Mouse (Mus musculus): ENCODE measurements around the gene Slc48a1. TPM values are rescaled to one million over a fixed set of nuclear protein-coding genes. Genes with fewer than 3 reads are reported as not detected.

Gene Slc48a1
- 28.7 and 32.2 TPM in 2 replicates for polyA plus RNA-seq (2016; fragmentation: Nextera tagmentation; extraction: Ambion mirVana)

DNA sequence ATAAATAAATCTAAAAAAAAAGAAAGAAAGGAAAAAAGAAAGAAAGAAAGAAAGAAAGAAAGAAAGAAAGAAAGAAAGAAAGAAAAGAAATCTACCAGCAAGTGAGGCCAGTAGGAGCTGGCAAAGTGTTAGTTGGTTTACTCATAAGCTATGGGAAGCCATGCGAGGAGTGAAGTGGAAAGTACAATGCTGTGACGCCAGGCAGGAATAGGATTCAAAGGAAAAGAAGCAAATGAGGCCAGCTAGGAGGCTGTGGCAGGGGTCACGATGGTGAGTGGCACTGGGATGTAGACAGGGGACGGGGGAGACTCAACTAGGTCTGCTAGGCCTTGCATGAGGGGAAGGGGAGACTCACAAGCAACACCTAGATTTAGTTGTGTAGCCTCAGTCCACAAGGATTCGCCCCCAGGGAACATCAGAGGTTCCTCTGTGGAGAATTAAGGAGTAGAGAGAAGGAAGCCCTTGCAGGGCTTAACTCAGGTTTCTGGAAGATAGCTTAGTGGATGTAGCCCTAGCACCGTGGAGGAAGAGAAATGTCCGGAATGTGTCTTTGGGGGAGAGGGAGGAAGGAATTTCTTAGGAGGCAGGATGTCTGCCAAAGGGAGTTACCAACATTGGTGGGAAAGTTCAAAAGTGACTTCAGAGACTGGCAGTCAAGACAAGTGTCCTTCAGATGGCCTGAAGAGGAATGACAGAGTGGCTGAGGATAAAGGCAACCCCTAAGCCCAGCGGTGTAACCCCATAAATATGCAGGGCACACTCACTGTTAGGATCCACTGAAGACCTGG is at the start of gene Slc48a1:
Slc48a1 (plus strand) TSS at position 210 of the 788 bp plus-strand sequence.
- WGBS = 77% methylated on average over 8 of the region's 8 CpGs
- Histone ChIP-seq H3K36me3 (replicated peaks) (no peaks in the 10 kb centered on the region), H3K27me3 (ENCODE audit: poor library complexity, severe bottlenecking) (peaks cover 55% of the 10 kb centered on the region), H3K4me1 (peaks cover 43% of the 10 kb centered on the region), H3K4me3 (no peak within 1 kb of the TSS), H3K27ac (no peak within 1 kb of the TSS), H3K9me3 (no peaks in the 10 kb centered on the region)
- no peak for DNase-seq (ENCODE audit: extremely low spot score, low spot score)

DNA sequence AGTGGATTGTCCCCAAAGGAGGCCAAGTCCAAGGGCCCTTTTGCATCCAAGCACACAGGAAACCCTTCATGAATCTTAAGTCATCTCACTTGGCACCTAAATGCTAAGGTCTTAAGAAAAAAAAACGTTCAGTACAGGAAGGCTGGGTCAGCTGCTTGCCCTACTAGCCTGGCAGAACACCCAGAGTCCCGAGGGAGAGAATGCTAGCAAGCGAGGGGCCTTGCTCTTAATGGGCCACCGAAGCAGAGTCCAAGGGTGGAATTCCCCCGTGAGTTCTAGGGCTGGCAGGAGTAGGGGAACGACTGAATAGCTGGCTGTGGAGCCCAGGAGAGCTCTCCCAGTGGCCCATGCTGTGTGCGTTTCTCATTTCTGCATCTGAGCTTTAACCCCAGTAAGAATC is 49.5 kb upstream of the Slc48a1 start:
- Histone ChIP-seq H3K27ac (no peak overlapping the region), H3K9me3 (peaks cover 5% of the 10 kb centered on the region; the same call in 1 of the 2 replicates), H3K27me3 (ENCODE audit: poor library complexity, severe bottlenecking) (no peaks in the 10 kb centered on the region), H3K4me3 (no peak overlapping the region), H3K36me3 (replicated peaks) (no peaks in the 10 kb centered on the region), H3K4me1 (peaks cover 4% of the 10 kb centered on the region; the same call in 1 of the 2 replicates)
- no peak for DNase-seq (ENCODE audit: extremely low spot score, low spot score)
- 68% methylated on average over 7 of the region's 7 CpGs for WGBS

DNA sequence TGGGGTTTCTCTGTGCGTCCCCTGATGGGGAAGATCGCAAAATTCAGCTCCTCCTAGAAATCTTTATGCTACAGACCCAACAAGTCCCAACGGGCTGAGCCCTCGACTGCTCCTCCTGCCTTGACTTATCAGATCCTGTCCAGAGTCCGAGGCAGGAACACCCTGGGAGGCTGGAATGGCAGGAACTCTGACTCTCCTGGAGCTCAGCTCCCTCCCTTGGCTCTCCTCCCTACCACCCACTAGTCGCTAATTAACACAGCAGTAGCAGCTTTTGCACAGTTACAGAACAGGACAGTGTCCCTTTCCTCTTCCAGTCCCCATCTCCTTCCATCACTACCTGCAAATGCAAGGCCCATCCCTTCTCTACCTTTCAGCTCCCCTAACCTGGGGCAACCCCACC is 48.0 kb upstream of the Slc48a1 start:
- no peak overlapping the region for H3K27ac ChIP-seq
- H3K36me3 ChIP-seq (replicated peaks) = no peaks in the 10 kb centered on the region
- DNase-seq (ENCODE audit: extremely low spot score, low spot score) = no peak
- peaks cover 5% of the 10 kb centered on the region; the same call in 1 of the 2 replicates for H3K9me3 ChIP-seq
- H3K4me1 ChIP-seq = peaks cover 4% of the 10 kb centered on the region; the same call in 1 of the 2 replicates
- WGBS = 59% methylated on average over 6 of the region's 6 CpGs
- H3K4me3 ChIP-seq = no peak overlapping the region
- H3K27me3 ChIP-seq (ENCODE audit: poor library complexity, severe bottlenecking) = no peaks in the 10 kb centered on the region

DNA sequence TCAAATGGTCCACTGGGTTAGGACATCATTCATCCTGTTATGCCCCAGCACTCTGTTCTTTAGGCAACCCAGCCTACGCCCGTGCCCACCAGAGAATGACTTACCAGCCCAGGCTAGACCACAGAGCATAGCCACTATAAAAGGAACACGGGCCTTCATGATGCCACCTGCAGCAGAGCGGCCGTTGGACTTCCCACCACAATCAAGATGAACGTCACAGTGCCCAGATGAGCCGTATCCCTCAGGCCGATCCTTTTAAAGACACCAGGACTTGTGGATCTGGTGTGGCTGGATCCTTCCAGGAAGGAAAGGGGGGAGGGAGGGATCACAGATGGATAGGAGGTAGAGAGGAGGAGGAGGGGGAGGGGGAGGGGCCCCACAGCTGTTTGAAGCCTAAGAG is 47.2 kb upstream of the Slc48a1 start, which contains the start of gene Endou:
Endou (minus strand) TSS at position 229 of the 400 bp plus-strand sequence.
- no peaks in the 10 kb centered on the region for H3K36me3 ChIP-seq (replicated peaks)
- no peak within 1 kb of the TSS for H3K4me3 ChIP-seq
- 95% methylated on average over 8 of the region's 8 CpGs for WGBS
- no peaks in the 10 kb centered on the region for H3K27me3 ChIP-seq (ENCODE audit: poor library complexity, severe bottlenecking)
- no peak within 1 kb of the TSS for H3K27ac ChIP-seq
- H3K4me1 ChIP-seq = peaks cover 4% of the 10 kb centered on the region; the same call in 1 of the 2 replicates
- no peak for DNase-seq (ENCODE audit: extremely low spot score, low spot score)
- peaks cover 5% of the 10 kb centered on the region; the same call in 1 of the 2 replicates for H3K9me3 ChIP-seq

DNA sequence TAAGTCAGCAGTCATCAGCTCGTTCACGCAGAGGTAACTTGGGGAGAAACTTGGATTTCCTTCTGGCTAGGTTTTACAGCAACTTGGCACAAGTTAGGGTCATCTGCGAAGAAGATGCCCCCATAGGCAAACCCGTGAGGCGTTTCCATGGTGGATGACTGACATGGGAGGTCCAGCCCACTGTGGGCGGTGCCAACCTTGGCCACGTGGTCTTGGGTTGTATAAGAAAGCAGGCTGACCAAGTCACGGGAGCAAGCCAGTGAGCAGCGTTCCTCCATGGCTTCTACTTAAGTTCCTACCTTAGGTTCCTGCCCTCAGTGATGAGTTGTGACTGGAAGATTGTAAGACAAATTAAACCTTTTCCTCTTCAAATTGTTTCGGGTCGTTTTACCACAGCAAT is 46.3 kb upstream of the Slc48a1 start:
- Histone ChIP-seq H3K4me1 (peaks cover 4% of the 10 kb centered on the region; the same call in 1 of the 2 replicates), H3K27ac (no peak overlapping the region), H3K4me3 (no peak overlapping the region), H3K27me3 (ENCODE audit: poor library complexity, severe bottlenecking) (no peaks in the 10 kb centered on the region), H3K36me3 (replicated peaks) (no peaks in the 10 kb centered on the region), H3K9me3 (peaks cover 5% of the 10 kb centered on the region; the same call in 1 of the 2 replicates)
- no peak for DNase-seq (ENCODE audit: extremely low spot score, low spot score)
- 93% methylated on average over 11 of the region's 11 CpGs for WGBS

DNA sequence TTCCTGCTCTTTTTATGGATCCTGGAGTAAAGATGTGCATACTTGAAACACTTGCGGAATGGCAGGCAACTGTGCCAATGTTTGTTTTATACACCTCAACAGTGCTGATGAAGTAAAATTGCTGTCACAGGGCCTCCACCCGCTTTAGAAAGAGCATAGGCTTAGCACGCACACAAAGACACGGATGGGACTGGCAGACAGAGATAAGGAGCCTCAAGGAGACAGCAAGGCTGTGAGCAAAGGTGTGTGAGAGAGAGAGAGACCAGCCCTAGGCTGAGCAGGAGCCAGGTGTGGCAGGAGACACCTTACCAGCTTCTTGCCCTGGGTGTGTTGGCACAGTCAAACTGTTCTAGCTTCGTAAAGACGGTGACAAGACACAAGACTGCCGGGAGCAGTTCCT is 39.4 kb upstream of the Slc48a1 start:
- H3K27ac ChIP-seq = no peak overlapping the region
- H3K4me3 ChIP-seq = no peak overlapping the region
- peaks cover 10% of the 10 kb centered on the region for H3K4me1 ChIP-seq
- H3K36me3 ChIP-seq (replicated peaks) = no peaks in the 10 kb centered on the region
- WGBS = 95% methylated on average over 7 of the region's 7 CpGs
- H3K27me3 ChIP-seq (ENCODE audit: poor library complexity, severe bottlenecking) = no peaks in the 10 kb centered on the region
- DNase-seq (ENCODE audit: extremely low spot score, low spot score) = no peak
- no peaks in the 10 kb centered on the region for H3K9me3 ChIP-seq

DNA sequence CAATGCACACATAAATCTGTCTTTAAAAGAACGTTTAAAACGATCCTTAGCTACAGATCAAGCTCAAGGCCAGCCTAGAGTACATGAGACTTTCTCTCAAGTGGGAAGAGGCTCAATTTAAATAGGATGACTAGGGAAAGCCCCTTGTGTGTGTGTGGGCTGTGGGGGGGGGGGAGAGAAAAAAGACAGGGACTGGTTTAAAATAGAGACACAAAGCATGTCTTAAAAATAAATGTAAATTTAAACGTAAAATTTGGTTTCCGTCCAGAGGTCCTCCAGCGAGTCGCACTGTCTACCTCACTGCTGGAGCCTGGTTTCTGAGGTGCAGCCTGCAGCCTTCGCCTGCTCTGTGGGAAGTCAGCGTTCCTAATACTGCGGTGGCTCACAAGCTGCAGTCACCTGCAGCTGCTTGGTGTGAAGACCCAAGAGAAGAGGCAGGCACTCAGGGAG is 38.0 kb upstream of the Slc48a1 start:
- 92% methylated on average over 9 of the region's 9 CpGs for whole genome bisulfite sequencing
- H3K4me1 ChIP-seq = peaks cover 14% of the 10 kb centered on the region
- no peak for DNase-seq (ENCODE audit: extremely low spot score, low spot score)
- no peaks in the 10 kb centered on the region for H3K36me3 ChIP-seq (replicated peaks)
- H3K27me3 ChIP-seq (ENCODE audit: poor library complexity, severe bottlenecking) = no peaks in the 10 kb centered on the region
- H3K27ac ChIP-seq = no peak overlapping the region
- H3K9me3 ChIP-seq = no peaks in the 10 kb centered on the region
- no peak overlapping the region for H3K4me3 ChIP-seq

DNA sequence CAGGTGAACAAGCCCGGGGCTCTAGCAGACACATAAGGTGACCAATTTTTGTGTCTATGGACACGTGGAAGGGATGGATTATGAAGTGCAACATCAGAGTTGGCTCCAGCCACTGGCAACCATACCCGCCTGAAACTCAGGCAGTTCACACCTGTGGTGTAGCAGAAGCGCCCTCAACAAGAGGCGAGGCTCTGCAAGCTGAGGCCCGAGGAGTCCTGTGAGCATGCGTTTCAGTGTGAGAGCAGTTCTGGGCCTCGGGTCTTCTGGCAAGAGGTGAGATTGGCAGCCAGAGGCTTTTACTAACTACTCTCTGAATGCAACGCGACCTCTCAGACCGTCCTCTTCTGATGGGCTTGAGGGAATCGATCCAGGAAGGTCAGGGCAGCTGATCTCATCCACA is 36.7 kb upstream of the Slc48a1 start:
- Histone ChIP-seq H3K36me3 (replicated peaks) (no peaks in the 10 kb centered on the region), H3K27ac (no peak overlapping the region), H3K9me3 (no peaks in the 10 kb centered on the region), H3K4me1 (peaks cover 14% of the 10 kb centered on the region), H3K4me3 (no peak overlapping the region), H3K27me3 (ENCODE audit: poor library complexity, severe bottlenecking) (no peaks in the 10 kb centered on the region)
- DNase-seq (ENCODE audit: extremely low spot score, low spot score) = no peak
- 86% methylated on average over 12 of the region's 12 CpGs for WGBS

DNA sequence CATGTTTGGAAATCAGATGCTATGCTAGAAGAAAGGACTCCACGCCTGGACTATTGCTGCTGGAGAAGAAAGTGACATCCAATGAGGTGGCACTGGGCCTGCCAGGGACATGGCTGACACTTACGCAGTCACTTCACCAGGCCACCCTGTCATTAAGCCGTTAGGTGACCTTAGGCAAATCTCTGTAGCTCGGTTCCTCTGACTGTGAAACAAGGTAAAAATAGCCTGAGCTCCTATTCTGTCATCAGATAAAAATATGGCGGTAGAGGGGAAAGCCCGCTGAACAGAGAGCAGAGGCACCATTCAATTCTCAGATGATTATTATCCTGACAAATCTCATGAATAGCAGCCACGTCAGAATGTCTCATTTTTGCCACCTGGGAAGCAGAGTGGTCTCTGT is 36.2 kb upstream of the Slc48a1 start:
- Histone ChIP-seq H3K9me3 (no peaks in the 10 kb centered on the region), H3K36me3 (replicated peaks) (no peaks in the 10 kb centered on the region), H3K4me3 (no peak overlapping the region), H3K27ac (0 out of 2 replicates have a peak overlapping the region, but pooled peaks have one; percentile 21), H3K27me3 (ENCODE audit: poor library complexity, severe bottlenecking) (no peaks in the 10 kb centered on the region), H3K4me1 (peaks cover 14% of the 10 kb centered on the region)
- no peak for DNase-seq (ENCODE audit: extremely low spot score, low spot score)
- WGBS = 75% methylated on average over 7 of the region's 7 CpGs

DNA sequence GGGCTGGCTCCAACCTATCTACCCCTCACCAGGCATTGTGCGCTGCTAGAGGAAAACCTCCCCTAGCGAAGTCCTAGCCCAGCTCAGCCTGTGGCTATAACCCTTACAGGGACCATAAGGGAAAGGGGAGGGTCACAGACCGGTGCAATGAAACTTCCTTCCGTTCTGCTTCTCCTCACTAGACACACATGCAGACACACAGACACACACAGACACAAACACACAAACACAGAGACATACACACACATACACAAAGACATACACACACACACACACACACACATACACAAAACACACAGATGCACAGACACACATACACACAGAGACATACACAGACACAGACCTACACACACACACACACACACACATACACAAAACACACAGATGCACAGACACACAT is 35.7 kb upstream of the Slc48a1 start:
- Histone ChIP-seq H3K36me3 (replicated peaks) (no peaks in the 10 kb centered on the region), H3K4me1 (peaks cover 14% of the 10 kb centered on the region), H3K9me3 (no peaks in the 10 kb centered on the region), H3K27ac (0 out of 2 replicates have a peak overlapping the region, but pooled peaks have one; percentile 21), H3K4me3 (no peak overlapping the region), H3K27me3 (ENCODE audit: poor library complexity, severe bottlenecking) (no peaks in the 10 kb centered on the region)
- DNase-seq (ENCODE audit: extremely low spot score, low spot score) = no peak
- 58% methylated on average over 4 of the region's 4 CpGs for WGBS

DNA sequence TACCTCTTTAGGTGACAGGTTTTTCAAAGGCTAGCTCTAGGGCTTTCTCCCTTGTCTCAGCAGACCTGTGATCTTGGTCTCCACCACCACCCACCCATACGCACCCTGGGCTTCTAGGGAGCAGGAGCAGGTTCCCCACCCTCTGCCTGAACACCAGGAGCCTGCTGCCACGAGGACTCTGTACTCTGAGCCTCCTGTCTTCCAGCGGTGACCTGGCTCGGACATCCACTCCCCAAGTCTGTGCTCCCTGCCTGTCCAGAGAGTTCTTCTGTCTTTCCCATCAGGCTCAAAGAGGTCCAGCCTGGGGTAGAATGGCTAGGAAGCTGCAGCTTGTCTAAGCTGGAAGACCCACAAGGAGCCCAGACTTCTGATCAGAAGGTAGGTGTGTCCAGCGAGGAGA is 35.1 kb upstream of the Slc48a1 start:
- no peaks in the 10 kb centered on the region for H3K27me3 ChIP-seq (ENCODE audit: poor library complexity, severe bottlenecking)
- DNase-seq (ENCODE audit: extremely low spot score, low spot score) = no peak
- no peaks in the 10 kb centered on the region for H3K36me3 ChIP-seq (replicated peaks)
- H3K27ac ChIP-seq = no peak overlapping the region
- peaks cover 17% of the 10 kb centered on the region for H3K4me1 ChIP-seq
- no peak overlapping the region for H3K4me3 ChIP-seq
- H3K9me3 ChIP-seq = no peaks in the 10 kb centered on the region
- 84% methylated on average over 5 of the region's 5 CpGs for WGBS

DNA sequence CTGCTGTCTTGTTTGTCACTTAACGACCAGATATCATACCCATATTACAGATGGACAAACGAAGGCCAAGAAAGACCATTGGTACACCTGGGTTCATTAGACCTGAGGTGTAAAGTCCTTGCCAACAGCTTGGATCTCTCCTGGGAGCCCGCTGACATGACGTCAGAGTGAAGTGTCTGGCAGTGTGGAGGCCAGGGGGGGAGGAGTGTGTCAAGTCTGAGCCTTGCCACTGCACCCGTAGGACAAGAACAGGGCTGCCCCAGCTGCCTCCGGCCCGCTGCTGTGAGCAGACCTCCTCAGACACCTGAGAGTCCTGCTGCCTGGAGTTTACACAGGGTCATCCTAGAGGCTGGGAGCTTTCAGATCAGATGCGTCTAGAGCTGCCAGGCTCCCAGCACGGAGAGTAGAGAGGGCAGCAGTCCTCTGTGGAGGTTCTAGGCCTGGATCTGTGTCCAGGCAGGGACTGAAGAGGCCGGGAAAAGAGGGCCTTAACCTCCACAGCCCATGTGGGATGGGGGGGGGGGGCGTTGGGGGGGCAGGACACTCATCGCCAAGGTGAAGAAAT is 34.3 kb upstream of the Slc48a1 start:
- Histone ChIP-seq H3K36me3 (replicated peaks) (no peaks in the 10 kb centered on the region), H3K4me3 (no peak overlapping the region), H3K4me1 (peaks cover 21% of the 10 kb centered on the region), H3K27me3 (ENCODE audit: poor library complexity, severe bottlenecking) (no peaks in the 10 kb centered on the region), H3K27ac (0 out of 2 replicates have a peak overlapping the region, but pooled peaks have one; percentile 3), H3K9me3 (no peaks in the 10 kb centered on the region)
- DNase-seq (ENCODE audit: extremely low spot score, low spot score) = no peak
- WGBS = 80% methylated on average over 12 of the region's 12 CpGs

DNA sequence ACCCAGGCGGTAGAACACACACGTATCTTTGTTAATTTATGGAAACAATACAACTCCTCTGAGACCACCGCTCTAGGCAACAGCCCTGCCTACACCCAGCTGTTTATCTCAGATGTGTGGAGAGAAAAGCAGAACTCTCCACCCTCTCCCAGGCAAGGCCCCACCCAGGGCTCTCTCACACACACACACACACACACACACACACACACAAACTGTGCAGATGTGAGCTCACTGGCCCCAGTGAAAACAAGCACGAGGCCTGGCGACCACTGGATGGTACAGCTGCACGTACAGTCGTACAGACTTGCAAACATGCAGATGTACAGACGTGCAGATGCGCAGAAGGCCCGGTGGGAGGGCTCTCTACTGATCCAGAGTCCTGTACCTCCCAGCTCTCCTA is 33.4 kb upstream of the Slc48a1 start:
- no peak for DNase-seq (ENCODE audit: extremely low spot score, low spot score)
- H3K4me3 ChIP-seq = no peak overlapping the region
- 87% methylated on average over 10 of the region's 10 CpGs for WGBS
- no peaks in the 10 kb centered on the region for H3K9me3 ChIP-seq
- H3K27me3 ChIP-seq (ENCODE audit: poor library complexity, severe bottlenecking) = no peaks in the 10 kb centered on the region
- H3K4me1 ChIP-seq = peaks cover 21% of the 10 kb centered on the region
- 0 out of 2 replicates have a peak overlapping the region, but pooled peaks have one; percentile 40 for H3K27ac ChIP-seq
- no peaks in the 10 kb centered on the region for H3K36me3 ChIP-seq (replicated peaks)
